Mouse (Mus musculus): ENCODE data around the gene Hdac7.

- TF ChIP-seq CTCF (IDR thresholded peaks at IDR 0.05; ENCODE audit: borderline replicate concordance, control insufficient read depth, extremely low read depth, insufficient read depth, low read length, poor library complexity) (no peak), POLR2A (IDR thresholded peaks at IDR 0.05; ENCODE audit: control insufficient read depth, extremely low read depth, insufficient read depth, low read length, poor library complexity) (no peak)
Observed at GRCm38 (mm10) chr15:97890450-97890849, 46.1 kb upstream of the Hdac7 start.
